Mouse (Mus musculus) layer of hippocampus, postnatal 14 days (tissue): ENCODE results near the gene Abhd17a. TPM values are rescaled to one million over a fixed set of nuclear protein-coding genes. Genes with fewer than 3 reads are reported as not detected.

Experiments
- DNase-seq, 2 experiments: peaks; one replicate each; pipeline ENCODE4 v3.0.0; 2021 to 2022; ENCODE audit warnings: low spot score in 2 of 2, mixed read lengths in 1 of 2
- long read RNA-seq, 2 experiments: library from polyadenylated mRNA; stranded (forward); transcript quantifications; one replicate each; pipeline ENCODE4 v2.0.0; 2021
- total RNA-seq, 2 experiments: library from RNA; stranded (reverse); gene quantifications; 2 replicates each; pipeline ENCODE4 v1.2.3; 2021

Abhd17a gene
- total RNA-seq, result 100 to 1,000 TPM; 189 to 197 TPM
- long read RNA-seq, experiment 1, transcript Abhd17a-201 (5 exons, 1,468 nt), result major isoform, 231 of 315 reads
- long read RNA-seq, experiment 1, partial matches to known transcripts, result 73 of 315 reads
- long read RNA-seq, experiment 1, other reads (novel, unspliced or antisense), result 11 of 315 reads
- long read RNA-seq, experiment 2, transcript Abhd17a-201 (5 exons, 1,468 nt), result major isoform, 324 of 541 reads
- long read RNA-seq, experiment 2, partial matches to known transcripts, result 14 of 541 reads
- long read RNA-seq, experiment 2, other reads (novel, unspliced or antisense), result 203 of 541 reads

- DNase-seq, result peak; percentile 85 to 94
Measured at GRCm38 (mm10) chr10:80589879-80590854, at the start of gene Abhd17a. Gene Abhd17a (minus strand): TSS chr10:80590341.

GRCm38 (mm10) chr10:80635345-80635744, 45.2 kb upstream of the Abhd17a start:
- DNase-seq, result no peak

- no peak for DNase-seq
Measured at GRCm38 (mm10) chr10:80628925-80629324, 38.8 kb upstream of the Abhd17a start.

GRCm38 (mm10) chr10:80627685-80628084, 37.5 kb upstream of the Abhd17a start:
- no peak for DNase-seq

GRCm38 (mm10) chr10:80625764-80626163, 35.6 kb upstream of the Abhd17a start:
- no peak for DNase-seq

- peak; percentile 47 to 54 for DNase-seq
Measured at GRCm38 (mm10) chr10:80623457-80624191, 33.5 kb upstream of the Abhd17a start.

GRCm38 (mm10) chr10:80622661-80623456, 32.7 kb upstream of the Abhd17a start, which contains the start of gene Csnk1g2:
Gene Csnk1g2 (plus strand): TSS chr10:80622838.
- peak; percentile 50 to 64 for DNase-seq

GRCm38 (mm10) chr10:80621940-80622660, 32.0 kb upstream of the Abhd17a start:
- DNase-seq, result peak; percentile 99 to 100

- no peak for DNase-seq
Measured at GRCm38 (mm10) chr10:80621690-80621939, 31.5 kb upstream of the Abhd17a start.

- DNase-seq, result peak in 1 of 2 experiments; percentile 49
Measured at GRCm38 (mm10) chr10:80620796-80621689, 30.9 kb upstream of the Abhd17a start.

GRCm38 (mm10) chr10:80620365-80620764, 30.2 kb upstream of the Abhd17a start:
- no peak for DNase-seq

GRCm38 (mm10) chr10:80619465-80620244, 29.5 kb upstream of the Abhd17a start:
- DNase-seq, result no peak

- no peak for DNase-seq
Measured at GRCm38 (mm10) chr10:80618181-80618580, 28.0 kb upstream of the Abhd17a start.

- DNase-seq, result no peak
Measured at GRCm38 (mm10) chr10:80614351-80614750, 24.2 kb upstream of the Abhd17a start.

GRCm38 (mm10) chr10:80613821-80614220, 23.7 kb upstream of the Abhd17a start:
- no peak for DNase-seq

- no peak for DNase-seq
Measured at GRCm38 (mm10) chr10:80611905-80612304, 21.8 kb upstream of the Abhd17a start.

- no peak for DNase-seq
Measured at GRCm38 (mm10) chr10:80611024-80611423, 20.9 kb upstream of the Abhd17a start.

- DNase-seq, result no peak
Measured at GRCm38 (mm10) chr10:80610116-80610785, 20.1 kb upstream of the Abhd17a start.
